Mouse (Mus musculus): ENCODE measurements around the gene Psmd13. TPM values are rescaled to one million over a fixed set of nuclear protein-coding genes. Genes with fewer than 3 reads are reported as not detected.

Gene Psmd13
- total and polyA plus RNA-seq, 2 experiments from 2014 or later, result 107 to 265 TPM

DNA sequence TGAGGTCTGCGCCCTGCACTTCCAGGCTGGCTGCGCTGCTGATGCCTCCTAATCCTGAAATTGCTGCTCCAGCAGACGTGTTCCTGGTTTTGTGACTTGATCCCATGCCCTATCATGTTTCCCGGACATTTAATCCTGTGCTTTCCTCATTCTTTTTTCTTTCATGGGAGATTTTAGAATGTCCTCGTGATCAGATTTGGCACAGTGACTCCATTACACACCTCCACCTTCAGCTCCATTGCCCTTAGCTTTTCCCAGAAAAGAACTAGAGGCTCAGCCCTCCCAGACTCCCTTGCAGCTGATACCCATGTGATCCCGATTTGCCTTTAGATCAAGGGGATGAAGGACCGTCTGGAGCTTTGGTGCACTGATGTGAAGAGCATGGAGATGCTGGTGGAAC, 16.1 kb downstream of the Psmd13 start:
- Histone ChIP-seq H3K4me3 (ENCODE audit: low read depth, low read length) (no peak overlapping the region), H3K4me1 (ENCODE audit: insufficient read depth, low read length) (no peaks in the 10 kb centered on the region), H3K9me3 (ENCODE audit: low read length) (no peaks in the 10 kb centered on the region), H3K4me2 (ENCODE audit: low read depth, low read length, poor library complexity, severe bottlenecking) (no peak overlapping the region), H3K27me3 (ENCODE audit: insufficient read depth, low read length) (no peaks in the 10 kb centered on the region), H3K27ac (ENCODE audit: low read depth, low read length) (no peak overlapping the region), H3K9ac (replicated peaks; ENCODE audit: low read length, poor library complexity, severe bottlenecking) (no peak overlapping the region), H3K36me3 (ENCODE audit: insufficient read depth, low read length) (peaks cover 40% of the 10 kb centered on the region)
- no peak for TF ChIP-seq CTCF (IDR thresholded peaks at IDR 0.05)
- no peak for DNase-seq (ENCODE audit: low spot score)
- ATAC-seq (ENCODE audit: low FRiP score), result no peak
- 90% methylated on average over 7 of the region's 7 CpGs for WGBS

DNA sequence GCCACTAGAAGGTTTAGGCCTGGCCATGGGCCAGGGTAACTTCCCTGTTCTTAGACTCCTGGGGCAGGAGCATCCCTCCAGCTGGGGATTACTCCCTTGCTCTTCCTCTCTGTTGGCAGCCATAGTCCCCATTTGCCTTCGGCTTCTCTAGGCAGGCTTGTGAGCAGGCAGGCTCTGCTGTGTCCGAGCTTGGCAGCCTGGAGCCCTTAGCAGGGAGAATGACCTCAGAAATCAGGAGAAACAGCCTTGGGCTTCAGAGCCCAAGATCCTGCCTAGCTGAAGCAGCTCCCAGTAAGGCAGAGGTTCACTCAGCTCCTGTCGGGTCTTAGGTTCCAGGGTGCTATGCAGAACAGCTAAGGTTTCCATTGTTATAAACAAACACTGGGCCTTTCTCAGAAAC, 17.4 kb downstream of the Psmd13 start:
- Histone ChIP-seq H3K27ac (ENCODE audit: low read depth, low read length) (no peak overlapping the region), H3K4me3 (ENCODE audit: low read depth, low read length) (no peak overlapping the region), H3K4me2 (ENCODE audit: low read depth, low read length, poor library complexity, severe bottlenecking) (no peak overlapping the region), H3K36me3 (ENCODE audit: insufficient read depth, low read length) (peaks cover 37% of the 10 kb centered on the region), H3K4me1 (ENCODE audit: insufficient read depth, low read length) (no peaks in the 10 kb centered on the region), H3K9me3 (ENCODE audit: low read length) (no peaks in the 10 kb centered on the region), H3K27me3 (ENCODE audit: insufficient read depth, low read length) (no peaks in the 10 kb centered on the region), H3K9ac (replicated peaks; ENCODE audit: low read length, poor library complexity, severe bottlenecking) (no peak overlapping the region)
- WGBS, result 77% methylated on average over 3 of the region's 3 CpGs
- DNase-seq (ENCODE audit: low spot score) (no peak), ATAC-seq (ENCODE audit: low FRiP score) (no peak)
- TF ChIP-seq CTCF (IDR thresholded peaks at IDR 0.05), result no peak

DNA sequence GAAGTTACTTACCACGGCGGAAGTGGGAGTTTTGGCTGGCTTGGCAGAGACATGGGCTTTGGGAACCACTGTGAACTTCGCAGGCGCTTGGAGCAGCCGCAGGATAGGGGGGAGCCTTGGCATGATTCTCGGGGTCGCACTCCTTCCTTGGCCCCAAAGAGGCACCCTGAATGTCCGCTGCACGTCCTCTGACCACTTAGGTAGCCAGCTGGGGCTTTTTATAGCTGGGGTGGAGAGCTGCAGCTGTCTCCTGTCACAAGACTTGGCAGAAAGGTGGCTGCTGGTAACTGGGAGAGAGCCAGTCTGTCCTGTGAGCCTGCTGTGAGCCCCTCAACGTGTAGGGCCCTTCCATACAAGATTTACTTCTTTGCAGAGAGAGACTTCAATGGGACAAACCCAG, 18.5 kb downstream of the Psmd13 start, which contains the start of gene Cox8b:
TSS of gene Cox8b (minus strand) at position 227 of the 400 bp plus-strand sequence.
- Histone ChIP-seq H3K27ac (ENCODE audit: low read depth, low read length) (no peak within 1 kb of the TSS), H3K4me3 (ENCODE audit: low read depth, low read length) (no peak within 1 kb of the TSS), H3K4me2 (ENCODE audit: low read depth, low read length, poor library complexity, severe bottlenecking) (no peak within 1 kb of the TSS), H3K4me1 (ENCODE audit: insufficient read depth, low read length) (no peaks in the 10 kb centered on the region), H3K9ac (replicated peaks; ENCODE audit: low read length, poor library complexity, severe bottlenecking) (no peak within 1 kb of the TSS), H3K36me3 (ENCODE audit: insufficient read depth, low read length) (peaks cover 32% of the 10 kb centered on the region), H3K9me3 (ENCODE audit: low read length) (no peaks in the 10 kb centered on the region), H3K27me3 (ENCODE audit: insufficient read depth, low read length) (no peaks in the 10 kb centered on the region)
- WGBS, result 85% methylated on average over 10 of the region's 10 CpGs
- ATAC-seq (ENCODE audit: low FRiP score), result no peak
- DNase-seq (ENCODE audit: low spot score), result no peak
- no peak for TF ChIP-seq CTCF (IDR thresholded peaks at IDR 0.05)

- 81% methylated on average over 15 of the region's 15 CpGs for WGBS
- no peaks in the 10 kb centered on the region for H3K4me1 ChIP-seq (ENCODE audit: insufficient read depth, low read length)
- DNase-seq (ENCODE audit: low spot score), result no peak
- peaks cover 23% of the 10 kb centered on the region for H3K36me3 ChIP-seq (ENCODE audit: insufficient read depth, low read length)
- no peak overlapping the region for H3K4me3 ChIP-seq (ENCODE audit: low read depth, low read length)
- H3K4me2 ChIP-seq (ENCODE audit: low read depth, low read length, poor library complexity, severe bottlenecking), result no peak overlapping the region
- H3K9ac ChIP-seq (replicated peaks; ENCODE audit: low read length, poor library complexity, severe bottlenecking), result no peak overlapping the region
- no peak for ATAC-seq (ENCODE audit: low FRiP score)
- no peak for TF ChIP-seq CTCF (IDR thresholded peaks at IDR 0.05)
- no peaks in the 10 kb centered on the region for H3K9me3 ChIP-seq (ENCODE audit: low read length)
- H3K27me3 ChIP-seq (ENCODE audit: insufficient read depth, low read length), result no peaks in the 10 kb centered on the region
- H3K27ac ChIP-seq (ENCODE audit: low read depth, low read length), result no peak overlapping the region
Measured at GRCm38 (mm10) chr7:140902036-140902875, 20.5 kb downstream of the Psmd13 start.

DNA sequence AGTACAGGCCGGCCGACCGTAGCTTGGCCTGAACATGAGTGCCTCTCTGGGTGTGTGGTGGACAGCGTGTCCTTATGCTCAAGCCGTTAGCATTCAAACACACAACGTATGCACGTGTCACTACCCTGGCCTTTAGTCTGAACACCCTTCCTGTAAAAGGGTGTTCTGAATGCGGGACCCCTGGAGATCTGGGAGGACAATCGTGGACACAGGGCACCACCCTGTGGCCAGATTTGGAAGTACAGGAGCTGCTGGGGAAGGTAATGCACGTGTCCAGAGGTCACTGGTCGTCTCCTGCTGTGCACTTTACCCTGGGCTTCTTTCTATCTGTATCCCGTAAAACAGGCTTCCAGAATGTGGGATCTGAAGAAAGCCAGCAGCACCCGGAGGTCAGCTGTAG, 21.4 kb downstream of the Psmd13 start:
- Histone ChIP-seq H3K27ac (ENCODE audit: low read depth, low read length) (no peak overlapping the region), H3K9me3 (ENCODE audit: low read length) (no peaks in the 10 kb centered on the region), H3K9ac (replicated peaks; ENCODE audit: low read length, poor library complexity, severe bottlenecking) (0 out of 2 replicates have a peak overlapping the region, but pooled peaks have one; percentile 40), H3K27me3 (ENCODE audit: insufficient read depth, low read length) (no peaks in the 10 kb centered on the region), H3K4me3 (ENCODE audit: low read depth, low read length) (no peak overlapping the region), H3K36me3 (ENCODE audit: insufficient read depth, low read length) (peaks cover 13% of the 10 kb centered on the region; the same call in 1 of the 2 replicates), H3K4me2 (ENCODE audit: low read depth, low read length, poor library complexity, severe bottlenecking) (no peak overlapping the region), H3K4me1 (ENCODE audit: insufficient read depth, low read length) (no peaks in the 10 kb centered on the region)
- TF ChIP-seq CTCF (IDR thresholded peaks at IDR 0.05), result peak; percentile 91
- ATAC-seq (ENCODE audit: low FRiP score) (peak; percentile 42), DNase-seq (ENCODE audit: low spot score) (peak; percentile 71)
- 23% methylated on average over 13 of the region's 13 CpGs for WGBS

DNA sequence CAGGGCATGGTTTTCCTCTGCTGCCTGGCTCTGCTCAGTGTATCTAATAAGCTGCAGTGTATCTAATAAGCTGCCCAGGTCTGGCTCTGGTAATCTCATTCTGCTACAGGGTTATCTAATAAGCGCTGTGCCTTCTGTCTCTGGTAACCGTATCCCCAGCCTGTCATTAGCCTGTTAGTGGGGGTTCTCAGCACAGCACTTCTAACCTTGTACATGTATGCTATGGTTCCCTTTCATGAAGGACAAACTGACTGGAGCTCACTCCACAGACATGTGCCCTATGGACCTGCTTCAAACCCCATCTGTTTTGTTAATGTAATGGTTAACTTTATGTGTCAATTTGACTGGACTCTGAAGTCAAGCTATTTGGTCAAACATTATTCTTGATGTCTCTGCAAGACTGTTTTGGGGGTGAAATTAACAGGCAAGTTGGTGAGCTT, 23.9 kb downstream of the Psmd13 start:
- WGBS, result 89% methylated on average over 2 of the region's 2 CpGs
- no peaks in the 10 kb centered on the region for H3K27me3 ChIP-seq (ENCODE audit: insufficient read depth, low read length)
- no peaks in the 10 kb centered on the region for H3K36me3 ChIP-seq (ENCODE audit: insufficient read depth, low read length)
- no peaks in the 10 kb centered on the region for H3K4me1 ChIP-seq (ENCODE audit: insufficient read depth, low read length)
- TF ChIP-seq CTCF (IDR thresholded peaks at IDR 0.05), result no peak
- H3K9me3 ChIP-seq (ENCODE audit: low read length), result no peaks in the 10 kb centered on the region
- DNase-seq (ENCODE audit: low spot score) (no peak), ATAC-seq (ENCODE audit: low FRiP score) (no peak)
- no peak overlapping the region for H3K4me3 ChIP-seq (ENCODE audit: low read depth, low read length)
- H3K9ac ChIP-seq (replicated peaks; ENCODE audit: low read length, poor library complexity, severe bottlenecking), result no peak overlapping the region
- no peak overlapping the region for H3K4me2 ChIP-seq (ENCODE audit: low read depth, low read length, poor library complexity, severe bottlenecking)
- H3K27ac ChIP-seq (ENCODE audit: low read depth, low read length), result no peak overlapping the region
